9 mouse cellular contexts compared by ENCODE assay signal in the genomic region with DNA sequence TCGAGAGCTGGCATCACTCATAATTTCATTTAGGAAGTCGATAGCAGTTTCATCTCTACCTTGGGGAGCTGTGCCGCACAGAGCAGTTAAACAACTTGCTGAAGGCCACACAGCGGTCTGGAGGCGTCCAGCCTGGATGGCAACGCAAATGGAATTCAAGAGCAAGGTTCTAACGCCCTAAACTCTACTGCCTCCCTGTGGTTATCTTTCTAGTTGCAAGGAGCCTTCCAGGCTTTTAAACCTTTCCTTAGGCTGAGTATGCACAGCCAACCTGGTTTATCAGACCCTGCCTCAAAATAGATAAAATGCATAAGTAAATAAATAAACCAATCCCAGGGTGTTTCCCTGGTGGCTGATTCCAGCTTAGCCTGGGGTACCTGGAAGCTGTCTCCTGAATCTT. TPM values are rescaled to one million over a fixed set of nuclear protein-coding genes. Genes with fewer than 3 reads are reported as not detected.
DNase-seq lines count a peak whose midpoint lies in the region; ATAC-seq and TF ChIP-seq lines count a peak whose summit lies in the region.
"Had no signal": no experiment of that assay in that cellular context is flagged by ENCODE, and none has a peak within 500 bp of the region (broad histone marks: within the 10 kb centered on the region; RNA-seq: fewer than 3 reads in every experiment).

No protein-coding gene starts in this region.

- no peaks in the 10 kb centered on the region for H3K9me3 ChIP-seq in neural tube, embryonic 15.5 days (replicated peaks)
- H3K9me3 ChIP-seq: heart, embryonic 13.5 days had no signal

- peak; percentile 27 for DNase-seq in neural tube, embryonic 10.5 days (ENCODE audit: extremely low spot score, low spot score)
- no peak for DNase-seq in Patski (ENCODE audit: low read depth, low spot score)
- peak; percentile 86 to 88 for DNase-seq in heart, postnatal 10 days
- peak; percentile 55 for DNase-seq in layer of hippocampus, adult 9-10 months (ENCODE audit: low spot score)
- DNase-seq in testis, postnatal 14 days (ENCODE audit: low spot score) = peak; percentile 36

- no peak for ATAC-seq in neural tube, embryonic 15.5 days (ENCODE audit: low FRiP score)
- peak; percentile 19 for ATAC-seq in Patski
- peak; percentile 76 for ATAC-seq in common myeloid progenitor, adult 5-6 weeks (replicated peaks; ENCODE audit: low read depth, poor library complexity, severe bottlenecking)
- peak; percentile 97 for ATAC-seq in megakaryocyte progenitor cell, adult 5-6 weeks (replicated peaks; ENCODE audit: poor library complexity)

- H3K9ac ChIP-seq in neural tube, embryonic 15.5 days (replicated peaks) = no peak overlapping the region
- H3K9ac ChIP-seq: heart, embryonic 13.5 days had no signal

- CTCF ChIA-PET in Patski (lab: Charles Lee) = interaction anchor here (0.6 to 1.7 kb wide), 10 partner anchors 13 to 169 kb away, joined by 3 to 9 read pairs (median 3); no protein-coding TSS in a partner anchor

- H3K4me3 ChIP-seq in neural tube, embryonic 15.5 days (replicated peaks) = no peak overlapping the region
- H3K4me3 ChIP-seq: heart, embryonic 13.5 days had no signal

- intact Hi-C loops in heart, postnatal 10 days (cut with DNase I) = loop anchor here (2.0 to 5.0 kb wide), 2 partner anchors 60 to 193 kb away; a partner anchor contains a TSS

- in situ Hi-C loops in Patski (cut with MboI; ENCODE audit: low pct_unique_long_range_greater_than_20kb) = no loop called here

- H3K27me3 ChIP-seq in neural tube, embryonic 15.5 days (replicated peaks) = no peaks in the 10 kb centered on the region
- H3K27me3 ChIP-seq in Patski = no peaks in the 10 kb centered on the region
- H3K27me3 ChIP-seq: heart, embryonic 13.5 days had no signal

- H3K36me3 ChIP-seq in neural tube, embryonic 15.5 days = no peaks in the 10 kb centered on the region
- H3K36me3 ChIP-seq: heart, embryonic 13.5 days had no signal

- 28% methylated on average over 7 of the region's 7 CpGs for WGBS in neural tube, embryonic 15.5 days

- H3K4me2 ChIP-seq in neural tube, embryonic 15.5 days = no peak overlapping the region
- H3K4me2 ChIP-seq: heart, embryonic 13.5 days had no signal

- no peak overlapping the region for H3K27ac ChIP-seq in neural tube, embryonic 15.5 days (replicated peaks)
- H3K27ac ChIP-seq: heart, embryonic 13.5 days had no signal

- H3K4me1 ChIP-seq in neural tube, embryonic 15.5 days = no peaks in the 10 kb centered on the region

- POLR2A ChIA-PET in Patski (lab: Charles Lee) = interaction anchor here (1.3 kb wide), 1 partner anchor 19 kb away, joined by 4 read pairs; a partner anchor contains a TSS

- TF ChIP-seq CTCF in Patski (IDR thresholded peaks at IDR 0.05) = peak; percentile 86

RNA-seq across cellular contexts. Expression of a gene that starts 18.9 kb away (rescaled TPM):
- polyA plus RNA-seq in neural tube, embryonic 15.5 days (2015; fragmentation: Nextera tagmentation; extraction: Ambion mirVana) = 120 and 190 TPM in 2 replicates
- polyA plus RNA-seq in Patski (2021) = 33.7 TPM
- total RNA-seq in common myeloid progenitor, adult 5-6 weeks (2017) = 199 and 201 TPM in 2 replicates
- 100 to 1,000 TPM; 104 to 112 TPM for total RNA-seq in heart, postnatal 10 days (2021)
- 322 and 354 TPM in 2 replicates for total RNA-seq in megakaryocyte progenitor cell, adult 5-6 weeks (2015)
- total RNA-seq in megakaryocyte progenitor cell, adult 5-6 weeks (2017) = 249 and 283 TPM in 2 replicates

RNA-seq across cellular contexts. Expression of a gene that starts 45.0 kb away (rescaled TPM):
- 6.6 and 7.6 TPM in 2 replicates for polyA plus RNA-seq in neural tube, embryonic 15.5 days (2015; fragmentation: Nextera tagmentation; extraction: Ambion mirVana)
- polyA plus RNA-seq in Patski (2021) = 2.5 TPM
- total RNA-seq in common myeloid progenitor, adult 5-6 weeks (2017) = 2.1 TPM in 1 of 2 replicates, not detected in the other
- total RNA-seq in heart, postnatal 10 days (2021) = 1 to 10 TPM; 3.2 to 3.8 TPM
- not detected in 2 replicates for total RNA-seq in megakaryocyte progenitor cell, adult 5-6 weeks (2015)
- total RNA-seq in megakaryocyte progenitor cell, adult 5-6 weeks (2017) = not detected in 2 replicates

RNA-seq across cellular contexts. Expression of a gene that starts 59.9 kb away (rescaled TPM):
- polyA plus RNA-seq in neural tube, embryonic 15.5 days (2015; fragmentation: Nextera tagmentation; extraction: Ambion mirVana) = 11.4 and 12.1 TPM in 2 replicates
- 38.0 TPM for polyA plus RNA-seq in Patski (2021)
- total RNA-seq in common myeloid progenitor, adult 5-6 weeks (2017) = 26.2 and 30.2 TPM in 2 replicates
- total RNA-seq in heart, postnatal 10 days (2021) = 10 to 100 TPM; 38.8 to 46.9 TPM
- 23.3 and 25.3 TPM in 2 replicates for total RNA-seq in megakaryocyte progenitor cell, adult 5-6 weeks (2015)
- 24.9 and 30.7 TPM in 2 replicates for total RNA-seq in megakaryocyte progenitor cell, adult 5-6 weeks (2017)
